Mouse (Mus musculus): Measurements from ENCODE around the gene B3galt5. TPM values are rescaled to one million over a fixed set of nuclear protein-coding genes. Genes with fewer than 3 reads are reported as not detected.
A peak's percentile ranks its signal among the peaks of the same experiment; 100 is the strongest.
"Not testable (repeated sequence)": the region's sequence is repeated elsewhere in the genome, so short reads cannot be mapped to it uniquely, and the experiment has no call there.

Gene B3galt5
- polyA plus RNA-seq, 1 experiment from 2014 or later = 1.4 TPM

DNA sequence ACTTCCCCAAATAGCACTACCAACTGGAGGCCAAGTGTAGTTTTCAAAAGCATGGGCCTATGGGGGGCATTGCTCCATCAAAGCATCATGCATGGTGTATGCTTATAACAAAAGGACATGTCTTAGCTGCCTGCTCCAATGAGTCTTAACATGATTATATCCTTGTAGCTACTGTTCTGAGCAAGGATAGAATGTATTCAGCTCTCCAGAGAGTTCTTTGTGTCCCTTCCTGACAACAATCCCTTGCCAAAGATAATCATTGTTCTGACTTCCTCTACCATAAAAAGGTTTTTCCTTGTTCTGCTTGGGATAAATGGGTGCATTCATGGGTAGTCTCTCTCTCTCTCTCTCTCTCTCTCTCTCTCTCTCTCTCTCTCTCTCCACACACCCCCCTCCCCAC lies 68.8 kb downstream of the B3galt5 start:
- H3K9ac ChIP-seq (ENCODE audit: low read length) = no peak overlapping the region
- DNase-seq (ENCODE audit: low spot score) = no peak
- ATAC-seq (replicated peaks; ENCODE audit: low FRiP score, low TSS enrichment, low read depth) = no peak
- no peaks in the 10 kb centered on the region for H3K36me3 ChIP-seq (ENCODE audit: control insufficient read depth, insufficient read depth, low read length)
- H3K4me3 ChIP-seq (ENCODE audit: low read depth, low read length) = no peak overlapping the region
- H3K27ac ChIP-seq (ENCODE audit: low read depth) = no peak overlapping the region
- no peaks in the 10 kb centered on the region for H3K27me3 ChIP-seq (replicated peaks; ENCODE audit: control insufficient read depth, insufficient read depth, low read length)
- no peaks in the 10 kb centered on the region for H3K9me3 ChIP-seq (ENCODE audit: control insufficient read depth, low read length)
- H3K4me1 ChIP-seq (replicated peaks; ENCODE audit: control insufficient read depth, insufficient read depth, low read length) = no peaks in the 10 kb centered on the region
- no peak overlapping the region for H3K4me2 ChIP-seq (ENCODE audit: low read length)

DNA sequence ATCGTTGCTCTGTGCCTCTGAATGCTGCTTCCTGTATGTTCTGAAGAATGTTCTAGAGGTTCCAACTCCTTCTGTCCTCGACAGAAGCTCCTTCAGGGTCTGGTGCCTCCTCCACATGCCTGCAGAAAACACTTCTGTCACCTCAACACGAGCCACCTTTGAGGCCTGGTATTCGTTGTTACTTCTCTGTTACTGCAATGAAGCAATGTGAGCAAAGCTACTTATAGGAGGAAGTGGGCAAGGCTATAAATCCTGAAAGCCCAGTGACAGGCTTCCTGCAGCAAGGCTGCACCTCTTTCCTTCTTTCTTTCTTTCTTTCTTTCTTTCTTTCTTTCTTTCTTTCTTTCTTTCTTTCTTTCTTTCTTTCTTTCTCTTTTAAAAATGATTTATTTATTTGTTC lies 71.3 kb downstream of the B3galt5 start:
- ATAC-seq (replicated peaks; ENCODE audit: low FRiP score, low TSS enrichment, low read depth) (no peak), DNase-seq (ENCODE audit: low spot score) (no peak)
- no peak overlapping the region for H3K4me2 ChIP-seq (ENCODE audit: low read length)
- H3K9ac ChIP-seq (ENCODE audit: low read length) = no peak overlapping the region
- no peak overlapping the region for H3K27ac ChIP-seq (ENCODE audit: low read depth)
- no peaks in the 10 kb centered on the region for H3K27me3 ChIP-seq (replicated peaks; ENCODE audit: control insufficient read depth, insufficient read depth, low read length)
- no peak overlapping the region for H3K4me3 ChIP-seq (ENCODE audit: low read depth, low read length)
- H3K9me3 ChIP-seq (ENCODE audit: control insufficient read depth, low read length) = no peaks in the 10 kb centered on the region
- no peaks in the 10 kb centered on the region for H3K36me3 ChIP-seq (ENCODE audit: control insufficient read depth, insufficient read depth, low read length)
- H3K4me1 ChIP-seq (replicated peaks; ENCODE audit: control insufficient read depth, insufficient read depth, low read length) = no peaks in the 10 kb centered on the region
- WGBS = 67% methylated on average over 4 of the region's 4 CpGs

DNA sequence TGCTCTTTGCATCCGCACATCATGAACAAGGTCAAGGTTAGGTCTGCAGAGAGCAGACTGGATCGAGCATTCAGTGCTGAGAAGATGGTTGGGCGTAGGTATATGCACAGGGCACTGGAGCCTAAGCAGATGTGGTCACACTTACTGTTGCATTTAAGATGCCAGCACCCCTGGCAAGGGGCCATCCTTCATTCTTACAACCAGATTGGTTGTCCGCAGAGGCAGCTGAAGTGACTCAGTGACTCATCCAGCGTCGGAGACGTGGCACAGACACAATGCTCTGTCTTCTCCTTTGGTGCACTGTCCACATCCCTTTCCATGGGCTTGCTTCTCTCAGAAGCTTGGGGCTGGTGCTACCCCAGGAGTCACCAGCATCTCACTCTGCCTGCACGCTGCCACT lies 82.2 kb downstream of the B3galt5 start:
- Histone ChIP-seq H3K4me2 (ENCODE audit: low read length) (no peak overlapping the region), H3K4me3 (ENCODE audit: low read depth, low read length) (no peak overlapping the region), H3K36me3 (ENCODE audit: control insufficient read depth, insufficient read depth, low read length) (no peaks in the 10 kb centered on the region), H3K27me3 (replicated peaks; ENCODE audit: control insufficient read depth, insufficient read depth, low read length) (no peaks in the 10 kb centered on the region), H3K27ac (ENCODE audit: low read depth) (no peak overlapping the region), H3K4me1 (replicated peaks; ENCODE audit: control insufficient read depth, insufficient read depth, low read length) (no peaks in the 10 kb centered on the region), H3K9ac (ENCODE audit: low read length) (no peak overlapping the region), H3K9me3 (ENCODE audit: control insufficient read depth, low read length) (no peaks in the 10 kb centered on the region)
- DNase-seq (ENCODE audit: low spot score) (no peak), ATAC-seq (replicated peaks; ENCODE audit: low FRiP score, low TSS enrichment, low read depth) (no peak)
- WGBS = 92% methylated on average over 8 of the region's 8 CpGs

DNA sequence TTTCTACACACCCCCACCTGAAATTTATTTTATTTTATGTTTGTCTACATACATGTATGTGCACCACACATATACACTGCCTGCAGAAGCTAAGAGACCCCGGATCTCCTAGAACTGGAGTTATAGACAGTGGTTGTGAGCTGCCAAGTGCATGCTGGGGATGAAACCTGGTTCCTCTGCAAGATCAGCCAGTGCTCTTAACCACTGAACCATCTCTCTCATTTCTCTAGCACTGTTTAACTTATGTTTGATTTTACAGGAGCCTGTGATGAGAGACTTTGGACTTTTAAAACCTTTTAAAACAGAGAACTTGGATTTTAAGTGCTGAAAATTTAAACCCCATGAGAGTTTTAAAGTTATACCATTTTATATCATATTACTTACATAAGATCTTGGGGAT lies 87.1 kb downstream of the B3galt5 start:
- no peaks in the 10 kb centered on the region for H3K4me1 ChIP-seq (replicated peaks; ENCODE audit: control insufficient read depth, insufficient read depth, low read length)
- no peaks in the 10 kb centered on the region for H3K27me3 ChIP-seq (replicated peaks; ENCODE audit: control insufficient read depth, insufficient read depth, low read length)
- DNase-seq (ENCODE audit: low spot score) (no peak), ATAC-seq (replicated peaks; ENCODE audit: low FRiP score, low TSS enrichment, low read depth) (no peak)
- H3K4me2 ChIP-seq (ENCODE audit: low read length) = no peak overlapping the region
- H3K27ac ChIP-seq (ENCODE audit: low read depth) = no peak overlapping the region
- H3K36me3 ChIP-seq (ENCODE audit: control insufficient read depth, insufficient read depth, low read length) = no peaks in the 10 kb centered on the region
- no peak overlapping the region for H3K9ac ChIP-seq (ENCODE audit: low read length)
- no peaks in the 10 kb centered on the region for H3K9me3 ChIP-seq (ENCODE audit: control insufficient read depth, low read length)
- H3K4me3 ChIP-seq (ENCODE audit: low read depth, low read length) = no peak overlapping the region
- 86% methylated on average over 1 of the region's 1 CpGs for WGBS

DNA sequence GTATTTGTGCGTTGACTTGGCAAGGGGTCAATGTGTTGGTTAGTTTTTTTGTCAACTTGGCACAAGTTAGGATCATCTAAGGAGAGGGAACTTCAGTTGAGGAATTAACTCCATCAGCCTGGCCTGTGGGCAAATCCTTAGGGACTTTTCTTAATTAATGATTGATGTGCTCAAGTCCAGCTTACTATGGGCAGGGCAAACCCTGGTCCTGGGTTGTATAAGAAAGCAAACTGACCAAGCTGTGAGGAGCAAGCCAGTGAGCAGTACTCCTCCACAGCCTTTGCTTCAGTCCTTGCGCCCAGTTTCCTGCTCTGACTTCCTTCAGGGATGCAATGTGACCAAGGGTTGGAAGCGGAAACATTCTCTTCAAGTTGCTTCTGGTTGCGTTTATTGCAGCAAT lies 87.6 kb downstream of the B3galt5 start:
- no peak for DNase-seq (ENCODE audit: low spot score)
- WGBS = 84% methylated on average over 4 of the region's 4 CpGs
- H3K9me3 ChIP-seq (ENCODE audit: control insufficient read depth, low read length) = no peaks in the 10 kb centered on the region
- H3K4me3 ChIP-seq (ENCODE audit: low read depth, low read length) = no peak overlapping the region
- no peak overlapping the region for H3K4me2 ChIP-seq (ENCODE audit: low read length)
- no peaks in the 10 kb centered on the region for H3K27me3 ChIP-seq (replicated peaks; ENCODE audit: control insufficient read depth, insufficient read depth, low read length)
- ATAC-seq (replicated peaks; ENCODE audit: low FRiP score, low TSS enrichment, low read depth) = no peak
- H3K9ac ChIP-seq (ENCODE audit: low read length) = no peak overlapping the region
- H3K36me3 ChIP-seq (ENCODE audit: control insufficient read depth, insufficient read depth, low read length) = no peaks in the 10 kb centered on the region
- no peak overlapping the region for H3K27ac ChIP-seq (ENCODE audit: low read depth)
- H3K4me1 ChIP-seq (replicated peaks; ENCODE audit: control insufficient read depth, insufficient read depth, low read length) = no peaks in the 10 kb centered on the region

DNA sequence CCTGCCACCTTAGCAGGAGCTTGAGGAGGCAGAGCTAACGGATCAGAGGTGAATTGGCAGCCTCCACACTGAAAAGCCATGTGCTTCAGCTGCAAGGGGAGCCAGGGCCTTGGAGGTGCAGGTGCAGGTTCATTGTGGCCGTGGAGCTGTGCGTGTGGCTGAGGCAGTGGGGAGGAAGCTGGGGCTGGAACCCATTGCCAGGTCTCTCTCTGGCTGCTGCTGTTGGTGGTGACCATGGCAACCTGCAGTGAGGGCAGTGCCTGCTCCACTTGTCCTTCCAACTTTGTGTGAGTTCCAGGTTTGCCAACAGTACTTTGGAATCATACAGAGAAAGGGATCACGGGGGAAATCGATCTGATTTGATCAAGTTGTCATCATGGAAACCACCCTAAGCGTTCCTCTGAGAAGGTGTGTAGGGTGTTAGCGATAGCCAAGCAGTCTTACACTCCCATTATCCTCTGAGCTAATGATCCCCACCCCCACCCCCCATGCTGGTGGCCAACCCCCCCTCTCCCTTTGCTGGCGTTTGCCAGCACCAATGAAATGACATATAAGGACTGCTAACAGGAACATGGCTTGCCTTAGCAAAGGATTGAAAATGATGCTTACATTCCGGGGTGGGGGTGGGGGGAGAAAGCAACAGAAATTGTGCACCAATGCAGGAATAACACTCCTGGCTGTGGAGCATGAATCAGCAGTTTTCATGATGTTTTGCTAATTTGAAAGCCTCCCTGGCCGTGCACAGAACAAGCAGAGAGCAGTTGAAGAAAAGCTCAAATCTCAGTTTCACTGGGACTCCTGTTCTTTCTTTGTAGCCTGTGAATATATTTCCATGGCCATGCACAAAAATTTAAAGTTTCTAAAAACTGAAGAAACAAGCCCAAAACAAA lies 90.8 kb downstream of the B3galt5 start:
- Histone ChIP-seq H3K9me3 (ENCODE audit: control insufficient read depth, low read length) (no peaks in the 10 kb centered on the region), H3K9ac (ENCODE audit: low read length) (no peak overlapping the region), H3K4me1 (replicated peaks; ENCODE audit: control insufficient read depth, insufficient read depth, low read length) (no peaks in the 10 kb centered on the region), H3K4me2 (ENCODE audit: low read length) (no peak overlapping the region), H3K4me3 (ENCODE audit: low read depth, low read length) (no peak overlapping the region), H3K27me3 (replicated peaks; ENCODE audit: control insufficient read depth, insufficient read depth, low read length) (no peaks in the 10 kb centered on the region), H3K27ac (ENCODE audit: low read depth) (no peak overlapping the region), H3K36me3 (ENCODE audit: control insufficient read depth, insufficient read depth, low read length) (no peaks in the 10 kb centered on the region)
- WGBS = 51% methylated on average over 10 of the region's 10 CpGs
- ATAC-seq (replicated peaks; ENCODE audit: low FRiP score, low TSS enrichment, low read depth) = no peak
- DNase-seq (ENCODE audit: low spot score) = no peak

DNA sequence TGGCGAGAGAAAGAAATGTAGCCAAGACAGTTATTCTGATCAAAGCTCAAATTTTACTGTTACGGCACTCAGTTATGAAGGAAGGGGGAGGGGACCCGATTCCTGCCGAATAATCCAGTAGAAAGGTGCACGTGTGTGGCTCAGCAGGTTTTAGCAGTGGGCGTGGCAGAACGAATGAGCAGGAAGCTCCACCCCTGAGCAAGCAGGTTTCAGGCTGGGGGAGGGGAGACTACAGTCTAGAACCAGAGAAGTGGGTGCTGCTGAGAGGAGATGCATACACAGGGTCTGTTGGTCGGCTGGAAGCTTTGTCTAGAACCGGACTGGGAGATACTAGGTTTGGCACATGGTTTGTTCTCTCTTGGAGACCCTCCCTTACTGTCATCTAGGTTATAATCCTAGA lies 91.7 kb downstream of the B3galt5 start:
- not testable (repeated sequence) for H3K4me2 ChIP-seq (ENCODE audit: low read length)

DNA sequence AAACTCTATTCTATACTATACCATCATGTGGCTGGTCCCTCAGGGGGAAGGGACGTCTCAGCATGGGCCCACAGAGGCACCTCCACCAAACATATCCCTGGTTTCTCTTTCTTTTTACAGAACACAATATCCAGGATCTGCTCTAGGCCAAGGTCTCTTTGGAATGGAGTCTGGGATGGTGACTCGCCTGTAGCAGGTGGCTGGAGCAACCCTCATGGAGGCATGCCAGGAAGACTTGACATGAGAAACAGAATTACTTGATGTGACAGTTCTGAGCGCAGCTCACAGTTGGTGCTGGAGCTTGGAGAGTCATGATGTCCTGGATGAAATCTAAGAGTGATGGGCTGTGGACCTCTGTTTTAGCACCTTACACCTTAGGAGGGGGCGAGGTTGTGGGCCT lies 104.0 kb downstream of the B3galt5 start:
- H3K36me3 ChIP-seq (ENCODE audit: control insufficient read depth, insufficient read depth, low read length) = no peaks in the 10 kb centered on the region
- no peak overlapping the region for H3K27ac ChIP-seq (ENCODE audit: low read depth)
- WGBS = 92% methylated on average over 4 of the region's 4 CpGs
- DNase-seq (ENCODE audit: low spot score) (no peak), ATAC-seq (replicated peaks; ENCODE audit: low FRiP score, low TSS enrichment, low read depth) (no peak)
- no peak overlapping the region for H3K4me2 ChIP-seq (ENCODE audit: low read length)
- no peaks in the 10 kb centered on the region for H3K9me3 ChIP-seq (ENCODE audit: control insufficient read depth, low read length)
- H3K9ac ChIP-seq (ENCODE audit: low read length) = no peak overlapping the region
- no peaks in the 10 kb centered on the region for H3K27me3 ChIP-seq (replicated peaks; ENCODE audit: control insufficient read depth, insufficient read depth, low read length)
- no peak overlapping the region for H3K4me3 ChIP-seq (ENCODE audit: low read depth, low read length)
- H3K4me1 ChIP-seq (replicated peaks; ENCODE audit: control insufficient read depth, insufficient read depth, low read length) = no peaks in the 10 kb centered on the region

More for the DNA sequence above, 91.7 kb downstream of the B3galt5 start:
- ATAC-seq (replicated peaks; ENCODE audit: low FRiP score, low TSS enrichment, low read depth) = peak; percentile 32; the same call in 1 of the 2 replicates
- not testable (repeated sequence) for H3K9me3 ChIP-seq (ENCODE audit: control insufficient read depth, low read length); H3K4me3 ChIP-seq (ENCODE audit: low read depth, low read length); H3K27ac ChIP-seq (ENCODE audit: low read depth); H3K27me3 ChIP-seq (replicated peaks; ENCODE audit: control insufficient read depth, insufficient read depth, low read length); H3K9ac ChIP-seq (ENCODE audit: low read length); H3K4me1 ChIP-seq (replicated peaks; ENCODE audit: control insufficient read depth, insufficient read depth, low read length); H3K36me3 ChIP-seq (ENCODE audit: control insufficient read depth, insufficient read depth, low read length); DNase-seq (ENCODE audit: low spot score)
- 47% methylated on average over 9 of the region's 9 CpGs for WGBS

DNA sequence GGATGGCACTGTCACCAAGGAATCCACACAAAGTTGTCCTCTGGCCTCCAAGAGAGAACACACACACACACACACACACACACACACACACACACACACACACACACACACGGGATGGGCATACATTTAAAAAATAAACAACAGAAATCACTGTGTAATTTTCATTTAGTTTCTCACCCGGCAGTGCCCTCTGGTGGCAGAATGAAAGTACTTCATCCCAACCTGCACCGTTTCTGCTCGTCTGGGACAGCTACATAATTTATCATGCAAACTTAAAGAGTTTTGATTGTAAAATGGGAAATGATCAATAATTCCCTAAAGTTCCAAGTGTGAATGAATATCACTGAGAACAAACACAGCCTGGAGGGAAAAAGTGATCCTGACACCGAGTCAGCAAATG lies 105.7 kb downstream of the B3galt5 start:
- DNase-seq (ENCODE audit: low spot score) = peak; percentile 83
- Histone ChIP-seq H3K4me3 (ENCODE audit: low read depth, low read length) (no peak overlapping the region), H3K4me2 (ENCODE audit: low read length) (no peak overlapping the region), H3K27ac (ENCODE audit: low read depth) (no peak overlapping the region), H3K9me3 (ENCODE audit: control insufficient read depth, low read length) (no peaks in the 10 kb centered on the region), H3K36me3 (ENCODE audit: control insufficient read depth, insufficient read depth, low read length) (no peaks in the 10 kb centered on the region), H3K4me1 (replicated peaks; ENCODE audit: control insufficient read depth, insufficient read depth, low read length) (no peaks in the 10 kb centered on the region; the same call in 1 of the 2 replicates), H3K27me3 (replicated peaks; ENCODE audit: control insufficient read depth, insufficient read depth, low read length) (no peaks in the 10 kb centered on the region), H3K9ac (ENCODE audit: low read length) (no peak overlapping the region)
- WGBS = 9% methylated on average over 5 of the region's 5 CpGs
- ATAC-seq (replicated peaks; ENCODE audit: low FRiP score, low TSS enrichment, low read depth) = no peak
